ENCODE assay signal across 8 mouse cellular contexts in genomic region chr7:35901942-35902381, GRCm38 (mm10).
DNase-seq lines count a peak whose midpoint lies in the region; ATAC-seq and TF ChIP-seq lines count a peak whose summit lies in the region.

No protein-coding gene starts in this region.

- no peaks in the 10 kb centered on the region for H3K36me3 ChIP-seq in E14TG2a.4 (ENCODE audit: insufficient read depth, low read length)
- no peaks in the 10 kb centered on the region for H3K36me3 ChIP-seq in heart, embryonic 14.5 days (ENCODE audit: control insufficient read depth, insufficient read depth, low read length)
- no peaks in the 10 kb centered on the region for H3K36me3 ChIP-seq in kidney, postnatal 0 days (ENCODE audit: insufficient read depth, low read length)
- no peaks in the 10 kb centered on the region for H3K36me3 ChIP-seq in liver, embryonic 14.5 days (replicated peaks; ENCODE audit: control insufficient read depth, insufficient read depth, low read depth)
- no peaks in the 10 kb centered on the region for H3K36me3 ChIP-seq in neural tube, embryonic 12.5 days

- peaks cover 31% of the 10 kb centered on the region for H3K27me3 ChIP-seq in E14TG2a.4 (ENCODE audit: insufficient read depth, low read length)
- H3K27me3 ChIP-seq in heart, embryonic 14.5 days (ENCODE audit: control insufficient read depth, insufficient read depth, low read length), result no peaks in the 10 kb centered on the region
- no peaks in the 10 kb centered on the region for H3K27me3 ChIP-seq in kidney, postnatal 0 days (ENCODE audit: insufficient read depth, low read length)
- H3K27me3 ChIP-seq in liver, embryonic 14.5 days (ENCODE audit: control insufficient read depth, insufficient read depth, low read length), result no peaks in the 10 kb centered on the region
- H3K27me3 ChIP-seq in neural tube, embryonic 12.5 days (replicated peaks), result no peaks in the 10 kb centered on the region

- H3K4me1 ChIP-seq in E14TG2a.4 (replicated peaks; ENCODE audit: low read depth, low read length), result peaks cover 15% of the 10 kb centered on the region
- H3K4me1 ChIP-seq in embryonic fibroblast, embryonic 13.5 days (ENCODE audit: control insufficient read depth, insufficient read depth, low read length), result no peaks in the 10 kb centered on the region
- no peaks in the 10 kb centered on the region; a peak in 1 of 4 replicates for H3K4me1 ChIP-seq in heart, embryonic 14.5 days (ENCODE audit: control insufficient read depth in 2 of 2, insufficient read depth in 2 of 2, low read length in 2 of 2)
- no peaks in the 10 kb centered on the region for H3K4me1 ChIP-seq in kidney, postnatal 0 days (replicated peaks; ENCODE audit: insufficient read depth, low read length)
- no peaks in the 10 kb centered on the region for H3K4me1 ChIP-seq in liver, embryonic 14.5 days (replicated peaks; ENCODE audit: control insufficient read depth in 2 of 2, insufficient read depth in 2 of 2, low read length in 1 of 2)
- peaks cover 4% of the 10 kb centered on the region; the same call in 1 of the 2 replicates for H3K4me1 ChIP-seq in neural tube, embryonic 12.5 days

- WGBS in heart, embryonic 14.5 days, result 3% methylated on average over 17 of the region's 17 CpGs
- WGBS in kidney, postnatal 0 days, result 6% methylated on average over 17 of the region's 17 CpGs
- 5% methylated on average over 17 of the region's 17 CpGs for WGBS in liver, embryonic 14.5 days (ENCODE audit: insufficient replicate concordance)
- 2% methylated on average over 17 of the region's 17 CpGs for WGBS in neural tube, embryonic 12.5 days

- H3K9me3 ChIP-seq in E14TG2a.4 (ENCODE audit: low read length), result no peaks in the 10 kb centered on the region
- H3K9me3 ChIP-seq in heart, embryonic 14.5 days (ENCODE audit: control insufficient read depth, low read length), result no peaks in the 10 kb centered on the region
- no peaks in the 10 kb centered on the region for H3K9me3 ChIP-seq in kidney, postnatal 0 days (replicated peaks; ENCODE audit: low read length)
- no peaks in the 10 kb centered on the region for H3K9me3 ChIP-seq in liver, embryonic 14.5 days (ENCODE audit: control insufficient read depth, low read length)
- no peaks in the 10 kb centered on the region for H3K9me3 ChIP-seq in neural tube, embryonic 12.5 days

- no peak for TF ChIP-seq EP300 in liver, embryonic 14.5 days (IDR thresholded peaks at IDR 0.05; ENCODE audit: low read depth)

- peak overlapping the region; percentile 50 for H3K4me3 ChIP-seq in E14TG2a.4 (replicated peaks; ENCODE audit: low read length)
- H3K4me3 ChIP-seq in embryonic fibroblast, embryonic 13.5 days (ENCODE audit: insufficient read depth, low read length), result no peak overlapping the region
- H3K4me3 ChIP-seq in heart, embryonic 14.5 days (ENCODE audit: control insufficient read depth in 1 of 2, insufficient read depth in 1 of 2, low read depth in 1 of 2, low read length in 2 of 2), result peak overlapping the region; percentile 7 to 27; a peak in 2 of 4 replicates
- H3K4me3 ChIP-seq in kidney, postnatal 0 days (replicated peaks; ENCODE audit: low read depth, low read length), result no peak overlapping the region
- H3K4me3 ChIP-seq in liver, embryonic 14.5 days (ENCODE audit: insufficient read depth in 1 of 2, low read depth in 2 of 2, low read length in 2 of 2), result no peak overlapping the region
- no peak overlapping the region for H3K4me3 ChIP-seq in neural tube, embryonic 12.5 days

- no peak overlapping the region for H3K9ac ChIP-seq in heart, embryonic 14.5 days (ENCODE audit: low read length)
- H3K9ac ChIP-seq in kidney, postnatal 0 days (ENCODE audit: low read depth, low read length), result no peak overlapping the region
- no peak overlapping the region for H3K9ac ChIP-seq in liver, embryonic 14.5 days (replicated peaks)
- no peak overlapping the region for H3K9ac ChIP-seq in neural tube, embryonic 12.5 days

- peak overlapping the region; percentile 55 for H3K4me2 ChIP-seq in heart, embryonic 14.5 days (ENCODE audit: low read length)
- H3K4me2 ChIP-seq in kidney, postnatal 0 days (ENCODE audit: low read length), result peak overlapping the region; percentile 39
- no peak overlapping the region for H3K4me2 ChIP-seq in liver, embryonic 14.5 days (ENCODE audit: low read depth)
- peak overlapping the region; percentile 46 for H3K4me2 ChIP-seq in neural tube, embryonic 12.5 days (replicated peaks)

- TF ChIP-seq POLR2A in brain, embryonic 14.5 days (IDR thresholded peaks at IDR 0.05; ENCODE audit: borderline replicate concordance, extremely low read depth, insufficient read depth, insufficient read length, poor library complexity, severe bottlenecking), result no peak
- TF ChIP-seq POLR2A in embryonic fibroblast, embryonic 13.5 days (IDR thresholded peaks at IDR 0.05; ENCODE audit: low read depth, low read length), result no peak

- no peak overlapping the region for H3K27ac ChIP-seq in embryonic fibroblast, embryonic 13.5 days (ENCODE audit: insufficient read depth, low read length)
- no peak overlapping the region for H3K27ac ChIP-seq in heart, embryonic 14.5 days (replicated peaks in 1 of 2; ENCODE audit: control insufficient read depth in 1 of 2, insufficient read depth in 1 of 2, low read depth in 2 of 2, low read length in 2 of 2)
- no peak overlapping the region for H3K27ac ChIP-seq in kidney, postnatal 0 days
- H3K27ac ChIP-seq in liver, embryonic 14.5 days, result no peak overlapping the region
- no peak overlapping the region for H3K27ac ChIP-seq in neural tube, embryonic 12.5 days

- TF ChIP-seq CTCF in E14TG2a.4 (conservative IDR thresholded peaks at IDR 0.05; ENCODE audit: low read length), result peak; percentile 92
- TF ChIP-seq CTCF in brain, embryonic 14.5 days (IDR thresholded peaks at IDR 0.05; ENCODE audit: borderline replicate concordance, extremely low read depth, insufficient read depth, insufficient read length), result peak; percentile 96
- TF ChIP-seq CTCF in embryonic fibroblast, embryonic 13.5 days (IDR thresholded peaks at IDR 0.05; ENCODE audit: borderline replicate concordance, insufficient read depth, low read length), result peak; percentile 76
- TF ChIP-seq CTCF in kidney, postnatal 0 days (IDR thresholded peaks at IDR 0.05; ENCODE audit: low read depth), result peak; percentile 96
- TF ChIP-seq CTCF in liver, embryonic 14.5 days (IDR thresholded peaks at IDR 0.05; ENCODE audit: low read depth), result peak; percentile 88

- DNase-seq in brain, embryonic 14.5 days (ENCODE audit: low read depth), result peak; percentile 69
- DNase-seq in kidney, postnatal 0 days (ENCODE audit: low spot score), result peak; percentile 73
- DNase-seq in liver, embryonic 14.5 days (ENCODE audit: low read depth in 3 of 3, low spot score in 3 of 3), result no peak
- peak; percentile 65 for DNase-seq in thymus, postnatal 0 days (ENCODE audit: low spot score)

- ATAC-seq in heart, embryonic 14.5 days (ENCODE audit: insufficient number of reproducible peaks, insufficient read depth, low FRiP score, low read depth), result no peak
- peak; percentile 52; the same call in 1 of the 2 replicates for ATAC-seq in kidney, postnatal 0 days (replicated peaks; ENCODE audit: low FRiP score, low read depth)
- no peak for ATAC-seq in liver, embryonic 14.5 days (ENCODE audit: insufficient read depth)
- peak; percentile 53; the same call in 1 of the 2 replicates for ATAC-seq in neural tube, embryonic 12.5 days (ENCODE audit: low FRiP score, low read depth)

Comparison
In these comparisons a context has a peak if more than half of its experiments do, and no peak if none do; other contexts are left out.
1. H3K4me3 ChIP-seq: peak in E14TG2a.4 (single experiment) and heart, embryonic 14.5 days (2 of 2); none in embryonic fibroblast, embryonic 13.5 days (single experiment), kidney, postnatal 0 days (single experiment), liver, embryonic 14.5 days (0 of 2) and neural tube, embryonic 12.5 days (single experiment).
2. DNase-seq: peak in brain, embryonic 14.5 days (single experiment), kidney, postnatal 0 days (single experiment) and thymus, postnatal 0 days (single experiment); none in liver, embryonic 14.5 days (0 of 3).
3. ATAC-seq: peak in kidney, postnatal 0 days (single experiment) and neural tube, embryonic 12.5 days (single experiment); none in heart, embryonic 14.5 days (single experiment) and liver, embryonic 14.5 days (single experiment).
4. Peak in every context shown above with its lines, with median percentiles within 50 percentile points of each other: CTCF ChIP-seq.